Mouse (Mus musculus) brain, adult 2 months (tissue): ENCODE results near the gene Rgs19.

ENCODE experiments used
- DNase-seq: peaks from one replicate; pipeline ENCODE4 v3.0.0; 2011; ENCODE audit warnings: low read depth, low spot score

The Rgs19 gene

DNA sequence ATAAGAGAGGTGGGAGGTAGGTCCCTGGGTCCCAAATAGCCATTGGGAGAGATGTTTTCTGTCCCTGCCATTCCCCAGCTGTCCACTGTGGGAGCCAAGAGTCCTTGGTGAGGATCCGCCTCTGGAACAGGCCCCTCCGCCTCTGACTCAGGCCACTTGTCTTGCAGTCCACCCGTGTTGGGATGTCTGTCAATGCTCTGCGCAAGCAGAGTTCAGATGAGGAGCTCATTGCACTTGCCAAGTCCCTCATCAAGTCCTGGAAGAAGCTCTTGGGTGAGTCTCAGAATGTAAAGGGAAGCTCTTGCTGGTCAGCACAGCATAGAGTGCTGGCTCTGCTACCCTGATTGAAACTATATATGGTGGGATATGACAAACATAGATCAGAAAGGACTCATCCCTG, 10.4 kb downstream of the Rgs19 start:
- DNase-seq, result no peak

DNA sequence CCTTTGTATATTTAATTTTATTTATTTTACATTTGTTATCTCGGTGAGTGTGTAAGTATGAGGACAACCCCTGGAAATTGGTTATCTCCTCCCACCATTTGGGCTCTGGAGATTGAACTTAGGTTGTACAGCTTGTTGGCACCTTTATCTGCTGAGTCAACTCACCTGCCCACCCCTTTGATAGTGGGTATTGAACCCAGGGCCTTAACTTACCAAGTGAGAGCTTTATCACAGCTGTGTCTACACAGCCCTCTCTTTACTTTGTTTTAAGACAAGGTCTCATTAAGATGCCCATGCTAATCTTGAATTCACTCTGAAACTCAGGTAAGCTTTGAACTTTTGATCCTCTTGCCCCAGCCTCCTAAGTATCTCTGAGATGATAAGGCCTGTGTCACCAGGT, 11.8 kb downstream of the Rgs19 start:
- DNase-seq, result no peak

DNA sequence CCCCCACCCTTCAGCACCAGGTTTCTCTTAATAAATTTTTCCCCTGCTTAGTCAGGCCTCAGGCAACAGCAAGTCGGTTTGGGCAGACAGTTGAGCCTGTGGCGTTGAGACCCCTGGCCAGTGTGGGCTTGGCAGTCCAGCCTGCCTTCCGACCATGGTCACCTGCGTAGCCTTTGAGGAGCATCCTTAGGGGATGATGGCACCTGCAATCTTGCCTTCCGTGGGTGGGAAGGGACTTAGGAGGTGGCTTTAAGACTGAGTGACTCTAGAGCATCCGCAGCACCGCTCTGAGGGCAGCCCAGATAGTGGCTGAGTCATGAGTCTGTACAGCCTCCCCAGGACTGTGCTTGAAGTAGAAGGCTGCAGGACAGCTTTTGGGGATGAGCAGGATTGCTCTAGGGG, 13.1 kb downstream of the Rgs19 start:
- peak; percentile 81 for DNase-seq

DNA sequence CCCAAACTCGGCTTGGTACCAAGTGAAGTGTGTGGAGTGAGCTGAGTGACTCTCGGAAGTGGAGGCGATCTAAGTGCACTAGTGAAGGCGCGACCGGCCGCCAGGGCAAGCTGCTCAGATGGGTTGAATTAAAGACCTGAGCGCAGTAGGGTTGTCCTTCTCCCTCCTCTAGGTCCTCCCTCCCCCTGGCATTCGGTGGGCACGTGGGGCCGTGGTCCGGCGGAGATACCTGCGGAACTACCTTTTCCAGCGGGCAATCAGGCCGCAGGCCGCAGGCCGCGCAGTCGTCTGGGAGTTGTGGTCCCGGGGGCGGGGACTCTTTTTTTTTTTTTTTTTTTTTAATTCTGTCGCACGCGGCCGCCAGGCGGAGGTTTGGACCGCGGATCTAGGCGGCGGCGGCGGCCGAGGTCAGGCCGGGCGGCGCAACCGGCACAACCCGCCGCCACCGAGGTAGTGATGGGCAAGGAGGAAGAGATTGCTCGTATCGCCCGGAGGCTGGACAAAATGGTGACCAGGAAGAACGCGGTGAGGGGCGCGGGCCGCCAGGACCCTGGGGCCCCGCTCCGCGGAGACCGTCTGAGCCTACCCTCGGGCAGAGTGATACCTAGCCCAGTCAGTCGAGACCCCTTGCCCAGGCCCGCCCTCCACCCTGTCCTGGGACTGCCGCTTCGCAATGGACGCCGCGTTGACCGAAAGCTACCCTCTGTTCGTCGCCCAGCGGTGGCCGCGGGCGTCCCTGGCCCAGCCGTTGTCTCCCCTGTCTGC, 13.6 kb downstream of the Rgs19 start, which contains the start of gene Tcea2:
Gene Tcea2, plus strand, starts transcription at position 360 of the 765 bp plus-strand sequence.
- peak; percentile 92 for DNase-seq

DNA sequence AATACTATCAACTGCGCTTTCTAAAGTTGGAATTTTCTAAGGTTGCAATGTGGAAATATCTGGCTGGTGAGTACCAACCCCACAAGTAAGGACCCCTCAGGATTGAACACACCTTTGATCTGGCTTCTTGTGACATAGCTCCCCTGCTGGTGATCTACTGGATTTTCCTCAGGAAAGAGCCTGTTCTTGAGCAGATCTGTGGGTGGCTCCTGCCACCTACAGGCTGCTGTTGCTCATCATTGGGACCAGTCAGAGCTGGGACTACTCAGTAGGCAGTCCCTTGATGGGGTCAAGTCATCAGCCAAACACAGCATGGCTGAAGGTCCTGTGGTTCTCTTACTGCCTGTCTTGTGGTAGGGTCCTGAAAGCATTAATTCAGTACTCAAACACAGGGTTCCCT, 15.0 kb downstream of the Rgs19 start:
- DNase-seq, result peak; percentile 95

DNA sequence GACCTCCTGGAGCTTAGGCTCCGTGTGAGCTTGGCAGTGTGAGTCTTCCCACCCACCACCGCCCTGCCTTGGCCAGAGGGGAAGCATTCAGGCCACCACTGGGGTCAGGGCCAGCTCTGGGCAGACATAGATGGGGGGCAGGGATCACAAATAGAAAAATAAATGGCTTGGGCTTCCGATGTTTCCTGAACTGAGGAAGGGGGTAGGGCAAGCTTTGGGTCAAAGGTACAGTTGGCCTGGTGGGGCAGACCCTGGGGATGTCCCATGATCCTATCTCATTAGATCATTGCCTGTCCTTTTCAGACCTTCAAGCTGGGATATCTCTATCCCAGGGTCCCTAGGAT, 16.1 kb downstream of the Rgs19 start:
- no peak for DNase-seq

DNA sequence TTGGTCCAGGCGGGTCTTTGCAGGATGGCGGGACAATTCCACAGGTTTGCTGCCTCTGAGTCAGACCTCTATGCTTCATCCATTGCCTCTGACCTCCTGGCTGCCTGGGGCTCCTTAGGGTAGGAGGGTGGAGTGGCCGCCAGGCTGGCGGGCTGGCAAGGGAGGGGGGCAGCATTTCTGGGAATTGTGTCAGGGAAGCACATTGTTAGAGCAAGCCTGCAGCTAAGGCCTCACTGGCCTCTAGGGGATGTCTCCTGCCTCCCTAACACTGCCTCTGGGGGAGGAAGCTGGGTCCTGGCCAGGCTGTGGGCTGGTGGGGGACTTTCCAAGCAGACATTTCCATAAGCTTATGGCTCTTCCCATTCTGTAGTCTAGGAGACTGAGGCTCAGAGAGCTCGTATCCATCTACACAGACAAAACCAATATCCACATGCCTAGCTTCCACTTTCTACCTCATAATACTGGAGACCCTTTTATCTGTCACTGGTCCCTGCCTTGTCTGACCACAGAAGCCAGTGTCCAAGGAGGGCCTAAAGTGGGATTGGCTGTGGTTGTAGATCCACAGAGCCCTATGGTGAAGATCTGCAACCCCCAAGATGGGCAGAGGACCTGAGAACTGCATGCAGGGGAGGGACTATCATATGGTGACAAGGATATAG, 16.6 kb downstream of the Rgs19 start:
- DNase-seq, result peak; percentile 44

DNA sequence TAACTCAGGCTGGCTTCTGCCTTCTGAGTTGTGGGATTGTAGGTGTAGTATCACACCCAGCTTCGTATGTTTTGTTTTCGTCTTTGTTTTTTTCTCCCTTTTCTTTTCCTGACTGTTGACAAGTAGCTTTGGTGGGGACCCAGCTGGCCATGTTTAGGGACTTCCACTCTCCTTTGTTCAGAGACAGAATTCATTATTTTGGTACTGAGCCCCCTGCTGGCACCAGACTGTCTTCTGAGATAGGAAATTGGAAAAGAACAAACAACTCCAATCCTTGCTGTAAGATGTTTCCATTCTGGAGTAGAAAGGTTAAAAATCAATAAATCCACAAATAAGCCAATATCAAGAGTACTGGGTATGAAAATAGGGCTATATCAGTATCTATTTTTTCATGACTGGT, 17.4 kb downstream of the Rgs19 start:
- no peak for DNase-seq

DNA sequence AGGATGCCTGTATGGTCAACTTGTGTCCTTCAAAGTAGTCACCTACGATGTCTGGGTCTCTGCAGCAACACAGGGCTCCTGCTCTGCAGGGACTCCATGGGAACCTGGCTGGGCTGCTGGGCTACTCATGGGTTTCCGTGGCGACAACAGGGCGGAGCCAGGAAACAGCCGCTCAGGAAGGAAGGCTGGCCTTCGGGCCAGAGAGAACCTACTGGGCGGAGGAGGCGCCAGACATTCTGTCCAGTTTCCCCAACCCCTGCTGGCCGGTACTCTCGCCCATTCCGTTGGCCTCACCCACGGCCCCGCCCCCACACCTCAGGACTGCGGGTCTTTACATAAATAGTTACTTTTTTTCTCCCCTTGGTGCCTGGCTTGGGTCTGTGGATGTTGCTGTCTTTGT, 18.3 kb downstream of the Rgs19 start:
- peak; percentile 60 for DNase-seq

DNA sequence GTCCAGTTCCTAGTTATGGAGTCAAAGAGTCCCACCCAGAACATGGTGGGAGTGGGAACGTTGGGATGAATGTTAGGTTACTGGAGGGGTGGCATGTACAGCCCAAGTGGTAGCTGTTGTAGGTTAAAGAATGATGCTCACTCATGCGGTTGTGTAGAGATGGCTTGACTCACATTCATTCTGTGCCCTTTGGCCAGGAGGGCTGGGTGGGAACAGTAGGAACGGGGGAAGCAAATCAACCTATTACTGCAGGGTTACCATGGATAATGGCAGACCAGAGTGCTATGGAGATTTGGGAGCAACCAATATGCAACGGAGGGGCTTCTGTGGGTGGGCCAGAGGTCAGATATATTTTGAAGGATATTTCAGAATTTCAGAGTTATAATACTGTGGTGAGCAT, 18.8 kb downstream of the Rgs19 start:
- no peak for DNase-seq

DNA sequence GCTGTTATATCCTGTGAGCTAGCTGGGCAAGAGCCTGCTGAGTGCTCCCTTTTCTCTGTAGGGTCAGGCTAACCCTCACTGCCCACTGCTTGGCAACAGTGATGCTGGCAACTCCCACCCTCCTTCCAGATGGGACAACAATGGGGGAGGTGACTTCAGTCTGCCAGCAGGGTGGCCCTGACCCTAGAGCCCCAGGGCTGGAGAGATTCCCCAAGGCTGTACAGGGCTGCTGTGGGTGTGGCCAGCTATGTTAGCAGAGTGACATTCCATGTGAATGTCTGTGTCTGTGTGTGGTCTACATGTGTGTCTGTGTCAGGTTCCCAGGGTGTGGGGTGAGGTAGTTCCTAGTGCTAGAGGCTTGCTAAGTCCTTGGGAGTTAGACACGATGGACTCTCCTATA, 20.3 kb downstream of the Rgs19 start:
- DNase-seq, result no peak

DNA sequence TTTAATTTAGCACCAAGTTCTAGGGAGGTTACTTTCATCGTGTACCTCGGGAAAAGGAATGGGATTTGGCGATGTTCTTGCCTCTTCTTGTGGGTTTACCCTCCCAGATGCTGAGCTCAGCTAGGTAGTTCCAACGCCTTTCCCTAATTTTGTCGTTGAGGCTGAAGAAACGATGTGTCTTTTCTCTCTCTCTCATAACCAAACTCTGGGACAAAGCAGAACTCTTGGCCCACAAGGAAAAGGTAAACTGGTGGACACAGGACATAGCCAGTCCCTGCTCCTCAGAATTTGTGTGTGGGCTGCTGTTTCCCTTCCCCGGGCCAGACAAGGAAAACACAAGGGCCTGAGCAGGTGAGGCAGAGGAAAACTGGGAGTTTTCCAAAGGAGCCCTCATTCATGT, 21.8 kb downstream of the Rgs19 start:
- DNase-seq, result no peak

DNA sequence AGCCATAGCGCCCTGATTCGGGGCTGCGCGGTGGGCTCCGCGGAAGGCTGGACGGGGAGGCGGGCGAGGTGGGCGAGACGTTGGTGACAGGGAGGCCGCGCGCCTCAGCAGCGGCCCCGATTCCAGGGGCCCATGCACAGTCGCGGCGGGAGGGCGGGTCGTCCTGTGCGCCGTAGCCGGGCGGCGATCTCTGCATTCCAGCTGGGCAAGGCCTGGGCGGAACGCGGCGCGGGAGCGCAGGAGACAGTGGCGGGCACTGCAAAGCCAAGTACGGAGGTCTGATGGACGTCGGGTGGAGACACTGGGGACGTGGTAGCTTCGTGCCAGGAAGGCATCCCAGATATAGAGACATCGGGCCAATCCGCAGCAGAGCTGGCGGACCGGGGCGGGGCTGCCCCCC, 22.5 kb downstream of the Rgs19 start, which contains the start of gene Sox18:
Gene Sox18, minus strand, starts transcription at position 315 of the 400 bp plus-strand sequence.
- DNase-seq, result peak; percentile 53

DNA sequence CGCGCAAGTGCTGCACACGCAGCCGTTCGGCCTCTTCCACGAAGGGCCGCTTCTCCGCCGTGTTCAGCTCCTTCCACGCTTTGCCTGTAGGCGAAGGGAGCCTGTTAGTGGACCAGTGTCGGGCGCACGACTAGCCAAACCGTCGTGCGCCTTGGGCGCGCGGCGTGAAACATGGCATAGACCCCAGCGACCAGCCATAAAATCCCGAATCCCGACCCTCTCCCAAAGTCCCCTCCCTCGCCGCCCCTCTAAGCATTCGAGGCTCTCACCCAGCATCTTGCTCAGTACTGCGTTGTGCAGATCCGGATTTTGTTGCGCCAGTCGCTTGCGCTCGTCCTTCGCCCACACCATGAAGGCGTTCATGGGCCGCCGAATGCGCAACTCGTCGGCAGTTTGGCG, 22.9 kb downstream of the Rgs19 start:
- peak; percentile 45 for DNase-seq

DNA sequence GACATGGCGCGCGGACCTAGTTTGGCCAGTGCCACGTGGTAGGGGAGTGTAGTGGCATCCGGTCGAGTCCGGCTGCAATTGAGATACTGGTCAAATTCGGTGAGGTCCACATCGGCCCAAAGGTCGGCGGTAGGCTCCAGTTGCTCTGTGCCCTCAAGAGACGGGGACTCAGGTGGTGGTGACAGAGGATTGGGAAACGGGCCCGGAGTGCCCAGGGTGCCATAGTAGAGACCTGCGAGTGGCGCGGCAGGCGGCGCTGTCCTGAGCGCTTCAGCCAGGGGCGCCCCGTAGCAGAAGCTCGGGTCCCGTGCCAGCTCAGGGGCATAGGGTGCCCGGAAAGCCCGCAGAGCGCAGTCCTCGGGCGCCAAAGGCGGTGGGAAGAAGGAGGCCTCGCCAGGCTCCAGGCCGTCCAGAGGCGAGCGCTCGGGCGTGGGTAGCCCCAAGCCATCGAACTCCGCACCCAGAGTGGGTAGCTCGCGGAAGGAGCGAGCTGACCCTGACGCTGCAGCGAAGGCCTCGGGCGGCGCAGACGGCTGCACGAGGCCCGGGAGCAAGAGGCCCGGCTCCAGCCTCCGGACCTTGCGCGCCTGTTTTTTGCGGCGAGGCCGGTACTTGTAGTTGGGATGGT, 23.4 kb downstream of the Rgs19 start:
- DNase-seq, result no peak

DNA sequence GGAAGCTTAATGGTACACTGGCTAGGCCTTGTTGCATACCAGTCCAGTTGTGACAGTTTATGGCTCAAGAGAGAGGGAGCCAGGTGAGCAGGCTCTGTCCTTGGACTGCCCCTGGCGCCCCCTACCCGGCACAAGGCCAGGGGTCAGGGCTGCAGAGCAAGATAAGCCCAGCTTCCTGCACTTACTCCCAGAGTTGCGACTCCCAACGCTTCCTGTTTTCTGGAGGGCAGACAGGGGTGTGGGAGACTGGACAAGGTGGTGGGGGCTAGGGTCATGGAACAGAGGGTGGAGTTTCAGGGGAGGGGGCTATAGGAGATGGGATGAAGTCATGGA, 30.5 kb downstream of the Rgs19 start:
- DNase-seq, result no peak

DNA sequence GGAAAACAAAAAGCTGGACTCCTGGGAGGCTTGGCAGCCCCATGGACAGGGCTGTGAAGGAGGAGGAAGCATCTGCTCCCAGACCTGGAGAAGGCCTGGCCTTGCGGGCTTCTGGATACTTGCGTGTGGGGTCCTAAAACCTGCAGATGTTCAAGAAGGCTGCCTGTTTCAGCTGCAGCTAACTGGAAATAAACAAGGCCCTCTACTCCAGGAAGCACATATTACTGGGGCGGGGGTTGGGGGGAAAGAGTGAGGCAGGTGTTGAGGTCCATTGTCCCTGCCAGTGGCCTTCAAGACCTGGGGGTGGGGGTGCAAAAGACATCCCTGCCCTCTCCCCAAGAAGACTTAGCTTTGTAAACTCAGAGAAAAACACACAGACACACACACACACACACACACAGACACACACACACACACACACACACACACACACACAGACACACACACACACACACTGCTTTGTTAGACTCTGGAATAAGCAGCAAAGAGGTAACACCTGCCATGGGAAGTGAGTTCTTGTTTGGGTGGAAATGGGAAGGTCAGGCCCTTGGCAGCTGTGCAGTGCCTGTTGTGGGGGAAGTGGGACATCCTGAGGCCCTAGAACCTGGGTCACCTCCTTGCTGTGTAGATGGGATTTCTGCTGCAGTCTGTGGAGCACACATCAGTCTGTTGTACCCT, 31.0 kb downstream of the Rgs19 start:
- DNase-seq, result no peak

DNA sequence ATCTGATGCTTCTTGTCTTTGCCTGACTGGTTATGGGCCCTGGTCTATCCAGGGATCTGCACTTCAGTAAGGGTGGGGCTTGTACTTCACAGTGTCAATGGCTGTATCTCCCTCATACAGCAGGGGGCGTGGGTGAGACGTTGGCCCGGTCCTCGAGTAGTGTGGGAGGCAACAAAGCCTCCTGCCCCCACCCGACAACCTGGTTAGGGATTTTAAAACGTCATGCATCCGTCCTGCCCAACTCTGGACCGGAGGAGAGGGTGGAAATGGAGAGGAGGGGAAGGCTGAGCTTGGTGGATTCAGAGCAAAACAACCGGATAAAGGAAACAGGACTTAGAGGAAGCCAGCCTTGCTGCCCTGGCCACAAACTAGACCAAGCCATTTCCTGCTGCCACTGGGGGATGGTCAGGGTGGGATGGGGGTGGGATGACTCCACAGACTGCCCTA, 34.1 kb downstream of the Rgs19 start:
- peak; percentile 87 for DNase-seq

DNA sequence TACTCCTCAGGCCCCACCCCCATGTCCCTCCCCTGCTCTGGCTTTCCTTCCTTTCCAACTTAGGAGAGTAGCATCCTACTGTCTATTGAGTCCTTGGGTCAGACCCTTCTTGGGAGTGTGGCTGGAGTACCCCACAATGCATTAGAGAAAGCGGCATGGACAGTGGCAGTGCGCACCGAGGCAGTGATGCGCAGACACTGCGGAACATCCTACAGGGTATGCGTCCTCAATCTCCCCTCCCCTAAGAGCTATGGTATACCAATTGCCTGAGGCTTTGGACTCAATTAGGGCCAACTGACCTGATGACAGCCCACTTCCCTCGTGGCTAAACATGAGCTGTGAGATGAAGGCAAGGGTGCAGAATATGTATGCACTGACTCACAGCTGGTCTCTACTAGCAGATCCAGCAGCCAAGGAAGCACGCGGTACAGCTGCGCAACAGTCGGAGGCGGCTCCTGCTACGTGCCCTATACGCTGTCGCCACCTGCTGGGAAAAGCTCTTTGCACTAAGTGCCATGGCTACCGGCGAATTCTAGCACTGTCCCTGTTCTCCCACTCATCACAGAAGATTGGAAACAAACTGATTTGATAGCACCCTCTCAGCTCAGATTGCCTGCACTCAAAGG, 34.7 kb downstream of the Rgs19 start:
- DNase-seq, result peak; percentile 85

DNA sequence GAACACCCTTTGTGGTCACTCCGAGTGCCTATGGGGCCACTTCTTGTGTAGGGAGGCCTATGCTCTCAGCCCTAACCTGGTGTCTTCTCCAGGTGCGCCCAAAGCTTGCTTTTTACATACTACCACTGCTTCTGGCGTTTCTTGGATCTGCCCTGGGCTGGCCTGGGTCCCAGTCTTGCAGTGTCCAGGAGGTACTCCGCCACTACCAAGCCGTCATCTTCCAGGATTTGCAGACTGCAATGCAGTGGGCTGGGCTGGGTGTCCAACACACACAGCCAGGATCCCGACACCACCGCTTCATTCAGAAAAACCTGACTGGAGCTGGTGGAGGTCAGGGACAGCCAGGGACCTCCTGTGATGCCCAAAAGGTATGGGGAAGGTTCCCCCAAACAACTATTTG, 35.2 kb downstream of the Rgs19 start:
- DNase-seq, result no peak

DNA sequence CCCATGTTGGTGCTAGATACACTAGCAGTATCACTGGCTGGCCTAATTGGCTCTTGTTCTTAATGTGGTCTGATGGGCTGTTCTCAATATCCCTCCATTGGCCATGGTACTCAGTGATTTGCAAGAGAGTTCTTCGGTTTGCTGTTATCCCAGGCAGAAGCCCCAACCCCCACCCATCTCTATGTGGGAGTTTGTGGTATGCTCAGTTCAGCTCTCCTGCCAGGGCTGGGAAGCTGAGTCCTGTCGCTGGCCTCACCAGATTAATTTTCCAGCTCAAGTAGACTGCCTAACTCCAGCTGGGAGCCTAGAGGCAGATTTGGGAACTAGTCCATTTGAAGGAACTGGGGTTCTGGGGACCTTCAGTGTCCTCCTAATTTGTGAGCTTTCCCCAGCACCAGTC, 36.3 kb downstream of the Rgs19 start:
- no peak for DNase-seq

DNA sequence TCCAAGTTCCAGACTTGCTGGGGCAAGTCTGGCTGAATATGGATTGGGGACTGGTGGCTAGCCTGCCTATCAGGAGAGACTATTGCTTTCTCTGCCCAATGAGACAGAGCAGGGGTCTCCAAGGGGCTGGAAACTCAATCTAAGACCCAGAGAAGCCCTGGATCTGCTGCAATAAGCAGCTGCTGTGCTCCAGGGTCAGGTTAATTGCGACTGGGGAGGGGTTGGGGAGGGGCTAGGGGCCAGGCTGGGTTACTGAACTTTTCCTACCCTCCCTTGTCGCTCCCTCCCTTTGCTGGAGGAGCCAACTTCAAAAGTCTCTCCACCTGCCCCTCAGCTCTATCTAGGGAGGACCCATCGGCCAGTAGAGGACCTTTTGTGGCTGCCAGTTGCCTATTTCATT, 37.0 kb downstream of the Rgs19 start, which contains the start of gene Gm29797:
Gene Gm29797, plus strand, starts transcription at position 301 of the 400 bp plus-strand sequence.
- DNase-seq, result no peak
